Mouse (Mus musculus): ENCODE results near the gene Pde1a.

Pde1a gene

GRCm38 (mm10) chr2:79815708-79816484, 313.4 kb downstream of the Pde1a start:
- no peak for DNase-seq (ENCODE audit: low spot score)

- DNase-seq (ENCODE audit: low spot score): no peak
Observed at GRCm38 (mm10) chr2:79798627-79799026, 330.6 kb downstream of the Pde1a start.

- no peak for DNase-seq (ENCODE audit: low spot score)
Observed at GRCm38 (mm10) chr2:79797444-79797843, 331.8 kb downstream of the Pde1a start.

GRCm38 (mm10) chr2:79793186-79793585, 336.1 kb downstream of the Pde1a start:
- no peak for DNase-seq (ENCODE audit: low spot score)

- no peak for DNase-seq (ENCODE audit: low spot score)
Observed at GRCm38 (mm10) chr2:79786467-79786866, 342.8 kb downstream of the Pde1a start.

- no peak for DNase-seq (ENCODE audit: low spot score)
Observed at GRCm38 (mm10) chr2:79785541-79786134, 343.6 kb downstream of the Pde1a start.

Data from ovary, postnatal 10 days (tissue).